8 mouse cellular contexts compared by ENCODE assay signal in the genomic region with DNA sequence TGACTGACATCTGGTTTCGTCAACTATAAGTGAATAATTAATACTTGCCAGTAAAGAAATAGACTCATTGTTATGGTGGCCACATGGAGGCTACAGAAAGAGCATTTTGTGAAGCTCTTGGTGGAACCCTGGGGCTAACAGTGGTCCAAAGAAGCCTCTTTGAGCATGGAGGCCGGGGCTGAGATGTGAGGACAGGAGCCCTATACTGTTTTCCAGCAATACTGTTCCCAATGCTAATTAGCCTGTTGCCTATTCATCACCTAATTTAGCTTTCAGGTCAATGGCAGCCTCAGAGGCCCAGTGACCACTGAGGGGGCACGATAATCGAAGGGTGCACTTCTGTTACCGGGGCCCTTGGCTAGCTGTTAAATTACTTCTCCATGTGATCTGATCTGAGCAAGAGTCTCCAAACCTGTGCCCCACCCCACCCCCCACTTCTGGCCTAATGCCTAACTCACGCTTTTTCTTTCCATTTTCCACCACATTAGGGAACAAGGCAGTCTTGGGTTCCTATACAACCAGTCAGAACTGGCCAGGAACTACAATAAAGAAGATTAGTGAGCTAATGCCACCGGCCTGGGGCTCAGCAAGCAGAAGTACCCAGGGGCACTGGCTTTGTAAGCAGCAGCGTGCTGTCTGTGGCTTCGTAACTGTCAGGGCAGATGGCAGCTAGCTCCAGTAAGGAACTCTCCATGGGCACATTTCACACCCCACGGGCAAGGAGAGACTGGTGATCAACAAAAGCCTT. TPM values are rescaled to one million over a fixed set of nuclear protein-coding genes. Genes with fewer than 3 reads are reported as not detected.
DNase-seq lines count a peak whose midpoint lies in the region; ATAC-seq lines count a peak whose summit lies in the region.
"Had no signal": no experiment of that assay in that cellular context is flagged by ENCODE, and none has a peak within 500 bp of the region (broad histone marks: within the 10 kb centered on the region; RNA-seq: fewer than 3 reads in every experiment).

No protein-coding gene starts in this region.

- peak; percentile 56 for DNase-seq in 416B (ENCODE audit: low read depth)
- peak; percentile 49 for DNase-seq in CD4-positive helper T cell, adult 2 months (ENCODE audit: low read depth, low spot score)
- no peak for DNase-seq in midbrain, embryonic 11.5 days (ENCODE audit: low spot score, missing footprints)
- no peak for DNase-seq in right cerebral cortex, postnatal 25 days
- no peak for DNase-seq in layer of hippocampus, adult 9-10 months (ENCODE audit: low spot score)
- DNase-seq in left cerebral cortex, adult 8-10 months (ENCODE audit: low spot score in 2 of 2): no peak
- DNase-seq: lung, embryonic 14.5 days had no signal

- H3K36me3 ChIP-seq in forebrain, embryonic 13.5 days (ENCODE audit: poor library complexity, severe bottlenecking): peaks cover 6% of the 10 kb centered on the region; the same call in 1 of the 2 replicates
- no peaks in the 10 kb centered on the region for H3K36me3 ChIP-seq in midbrain, embryonic 11.5 days (ENCODE audit: control insufficient read depth, insufficient read depth, low read length)

- 14% methylated on average over 10 of the region's 10 CpGs for WGBS in forebrain, embryonic 13.5 days
- 44% methylated on average over 10 of the region's 10 CpGs for WGBS in midbrain, embryonic 11.5 days

- no peaks in the 10 kb centered on the region for H3K9me3 ChIP-seq in forebrain, embryonic 13.5 days (replicated peaks)
- no peaks in the 10 kb centered on the region for H3K9me3 ChIP-seq in midbrain, embryonic 11.5 days (ENCODE audit: control insufficient read depth, low read length)

- H3K4me3 ChIP-seq in forebrain, embryonic 13.5 days: peak overlapping the region; percentile 77
- H3K4me3 ChIP-seq in midbrain, embryonic 11.5 days (ENCODE audit: low read depth, low read length): no peak overlapping the region

- peak overlapping the region; percentile 89 for H3K4me2 ChIP-seq in forebrain, embryonic 13.5 days
- H3K4me2 ChIP-seq in midbrain, embryonic 11.5 days: peak overlapping the region; percentile 95

- no peaks in the 10 kb centered on the region for H3K27me3 ChIP-seq in forebrain, embryonic 13.5 days
- no peaks in the 10 kb centered on the region for H3K27me3 ChIP-seq in midbrain, embryonic 11.5 days (ENCODE audit: control insufficient read depth, insufficient read depth, low read length)

- peak; percentile 33 for ATAC-seq in forebrain, embryonic 13.5 days
- peak; percentile 9; the same call in 1 of the 2 replicates for ATAC-seq in midbrain, embryonic 11.5 days (ENCODE audit: low FRiP score)

- peaks cover 45% of the 10 kb centered on the region for H3K4me1 ChIP-seq in forebrain, embryonic 13.5 days
- H3K4me1 ChIP-seq in midbrain, embryonic 11.5 days (ENCODE audit: control insufficient read depth, insufficient read depth, low read length): peaks cover 19% of the 10 kb centered on the region

- peak overlapping the region; percentile 96 for H3K9ac ChIP-seq in forebrain, embryonic 13.5 days
- no peak overlapping the region for H3K9ac ChIP-seq in midbrain, embryonic 11.5 days (ENCODE audit: low read length)
- H3K9ac ChIP-seq: lung, embryonic 14.5 days had no signal

- H3K27ac ChIP-seq in forebrain, embryonic 13.5 days: peak overlapping the region; percentile 82
- peak overlapping the region; percentile 30; the same call in 1 of the 2 replicates for H3K27ac ChIP-seq in midbrain, embryonic 11.5 days (ENCODE audit: low read depth, low read length)

RNA-seq across cellular contexts. Expression of gene Cyfip2, which starts 2.7 kb away (rescaled TPM):
- polyA plus RNA-seq in forebrain, embryonic 13.5 days (2015; fragmentation: Nextera tagmentation; extraction: Ambion mirVana): 55.9 and 59.8 TPM in 2 replicates
- 34.0 and 40.4 TPM in 2 replicates for polyA plus RNA-seq in midbrain, embryonic 11.5 days (2014; fragmentation: Nextera tagmentation; extraction: Ambion mirVana)
- total RNA-seq in left cerebral cortex, adult 8-10 months (2022): 100 to 1,000 TPM; 534 to 625 (median 593) TPM

Comparison
In these comparisons a context has a peak if more than half of its experiments do, and no peak if none do; other contexts are left out.
1. DNase-seq: peak in 416B (single experiment) and CD4-positive helper T cell, adult 2 months (single experiment); none in midbrain, embryonic 11.5 days (single experiment), right cerebral cortex, postnatal 25 days (single experiment), layer of hippocampus, adult 9-10 months (single experiment) and left cerebral cortex, adult 8-10 months (0 of 2).